Comparison of ENCODE assay signal across 10 mouse cellular contexts in the genomic region with DNA sequence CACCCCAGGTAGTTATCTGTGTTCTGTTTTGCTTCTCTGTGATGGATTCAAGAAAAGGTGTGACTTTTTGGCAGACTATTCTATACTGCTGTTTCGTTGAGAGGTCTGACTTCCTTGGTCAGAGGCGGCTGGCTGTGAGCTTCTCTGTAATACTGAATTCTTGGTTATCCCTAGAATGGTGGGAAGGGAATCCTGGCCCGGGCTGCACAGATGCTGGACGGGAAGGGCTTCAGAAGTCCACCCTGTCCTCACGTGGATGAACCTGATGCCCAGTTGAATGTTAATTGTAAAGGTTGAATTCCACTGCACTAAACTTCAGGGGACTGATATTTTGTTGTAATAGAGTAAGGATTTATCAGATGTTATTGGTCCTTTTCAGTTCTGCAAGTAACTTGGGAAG. TPM values are rescaled to one million over a fixed set of nuclear protein-coding genes. Genes with fewer than 3 reads are reported as not detected.
A peak's percentile ranks its signal among the peaks of the same experiment; 100 is the strongest.
DNase-seq lines count a peak whose midpoint lies in the region.
"Had no signal": no experiment of that assay in that cellular context is flagged by ENCODE, and none has a peak within 500 bp of the region (broad histone marks: within the 10 kb centered on the region; RNA-seq: fewer than 3 reads in every experiment).

No protein-coding gene starts in this region.

- intact Hi-C loops in heart, postnatal 25 days (cut with DNase I): loop anchor here (10.0 kb wide), 1 partner anchor 805 kb away; a partner anchor contains a TSS

- no peaks in the 10 kb centered on the region for H3K27me3 ChIP-seq in heart, embryonic 10.5 days (ENCODE audit: insufficient read depth, poor library complexity, severe bottlenecking)
- H3K27me3 ChIP-seq: embryonic facial prominence, embryonic 15.5 days had no signal

- no peaks in the 10 kb centered on the region for H3K36me3 ChIP-seq in heart, embryonic 10.5 days
- H3K36me3 ChIP-seq: embryonic facial prominence, embryonic 15.5 days had no signal

- H3K27ac ChIP-seq in heart, embryonic 10.5 days: peak overlapping the region; percentile 19; the same call in 1 of the 2 replicates
- peak overlapping the region; percentile 23; the same call in 1 of the 2 replicates for H3K27ac ChIP-seq in brown adipose tissue, adult 24 weeks (replicated peaks; ENCODE audit: low read depth, low read length)
- H3K27ac ChIP-seq: embryonic facial prominence, embryonic 15.5 days had no signal

- H3K4me3 ChIP-seq in heart, embryonic 10.5 days: peak overlapping the region; percentile 16; the same call in 1 of the 2 replicates
- no peak overlapping the region for H3K4me3 ChIP-seq in brown adipose tissue, adult 24 weeks (ENCODE audit: insufficient read depth, low read depth, low read length)
- H3K4me3 ChIP-seq: embryonic facial prominence, embryonic 15.5 days had no signal

- DNase-seq in heart, embryonic 10.5 days (ENCODE audit: low spot score): no peak
- DNase-seq in heart, postnatal 25 days (ENCODE audit: low spot score): no peak
- DNase-seq in heart, postnatal 4 days: peak; percentile 52
- DNase-seq in mesoderm, embryonic 11.5 days (ENCODE audit: low read depth, low spot score): peak; percentile 55
- no peak for DNase-seq in thymus, postnatal 14 days
- DNase-seq in gastrocnemius, postnatal 10 days: no peak
- DNase-seq in gastrocnemius, postnatal 25 days: no peak
- DNase-seq: lung, adult 18-20 months had no signal

- H3K9me3 ChIP-seq in heart, embryonic 10.5 days: no peaks in the 10 kb centered on the region
- H3K9me3 ChIP-seq: embryonic facial prominence, embryonic 15.5 days had no signal

- WGBS in heart, embryonic 10.5 days: 12% methylated on average over 5 of the region's 5 CpGs

- peaks cover 36% of the 10 kb centered on the region for H3K4me1 ChIP-seq in heart, embryonic 10.5 days
- peaks cover 27% of the 10 kb centered on the region for H3K4me1 ChIP-seq in brown adipose tissue, adult 24 weeks (ENCODE audit: control insufficient read depth, insufficient read depth, insufficient read length, low read length)

RNA-seq across cellular contexts. Expression of a gene that starts 7.4 kb away (rescaled TPM):
- 14.8 and 15.8 TPM in 2 replicates for polyA plus RNA-seq in heart, embryonic 10.5 days (2016; fragmentation: Nextera tagmentation; extraction: Ambion mirVana)
- 10 to 100 TPM; 23.8 to 29.6 TPM for total RNA-seq in heart, postnatal 25 days (2021)
- polyA plus RNA-seq in brown adipose tissue, adult 24 weeks (2012; ENCODE audit: insufficient read depth, insufficient read length, missing spikeins): 7.8 and 10.1 TPM in 2 replicates
- total RNA-seq in heart, postnatal 4 days (2021): 10 to 100 TPM; 21.2 to 23.2 TPM
- total RNA-seq in gastrocnemius, postnatal 10 days (2021): 10 to 100 TPM; 12.2 to 17.2 TPM
- total RNA-seq in gastrocnemius, postnatal 25 days (2021): 10 to 100 TPM; 11.3 to 13.5 TPM

Comparison
In these comparisons a context has a peak if more than half of its experiments do, and no peak if none do; other contexts are left out.
1. DNase-seq: peak in heart, postnatal 4 days (single experiment) and mesoderm, embryonic 11.5 days (single experiment); none in heart, embryonic 10.5 days (single experiment), heart, postnatal 25 days (single experiment), thymus, postnatal 14 days (single experiment), gastrocnemius, postnatal 10 days (single experiment) and gastrocnemius, postnatal 25 days (single experiment).